Mouse (Mus musculus): ENCODE results near the gene Slc33a1. TPM values are rescaled to one million over a fixed set of nuclear protein-coding genes. Genes with fewer than 3 reads are reported as not detected.

Gene Slc33a1
- polyA plus RNA-seq, 1 experiment from 2014 or later, result 25.4 TPM

DNA sequence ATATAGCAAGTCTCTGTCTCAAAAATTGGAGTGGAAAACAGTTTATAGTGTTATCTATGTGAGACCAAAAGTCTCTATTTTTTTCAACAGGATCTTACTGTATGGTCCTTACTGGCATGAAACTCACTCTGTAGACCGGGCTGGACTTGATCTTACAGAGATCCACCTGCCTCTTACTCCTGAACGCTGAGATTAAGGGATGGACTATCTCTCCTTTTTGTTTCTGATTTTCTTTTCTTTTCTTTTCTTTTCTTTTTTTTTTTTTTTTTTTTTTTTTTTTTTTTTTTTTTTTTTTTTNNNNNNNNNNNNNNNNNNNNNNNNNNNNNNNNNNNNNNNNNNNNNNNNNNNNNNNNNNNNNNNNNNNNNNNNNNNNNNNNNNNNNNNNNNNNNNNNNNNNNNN is 1.4 kb upstream of the Slc33a1 start:
- H3K4me3 ChIP-seq (ENCODE audit: low read depth, low read length), result no peak overlapping the region
- H3K36me3 ChIP-seq (ENCODE audit: control insufficient read depth, insufficient read depth, low read length), result no peaks in the 10 kb centered on the region
- ATAC-seq (ENCODE audit: low FRiP score, low TSS enrichment) (no peak), DNase-seq (ENCODE audit: low spot score) (no peak)
- H3K9me3 ChIP-seq (ENCODE audit: control insufficient read depth, low read length), result no peaks in the 10 kb centered on the region
- no peak overlapping the region for H3K27ac ChIP-seq (replicated peaks)
- no peak overlapping the region for H3K4me2 ChIP-seq (replicated peaks; ENCODE audit: low read depth)
- H3K4me1 ChIP-seq (replicated peaks; ENCODE audit: control insufficient read depth, insufficient read depth), result no peaks in the 10 kb centered on the region
- H3K9ac ChIP-seq (ENCODE audit: low read length), result no peak overlapping the region
- WGBS, result 66% methylated on average over 2 of the region's 2 CpGs
- no peaks in the 10 kb centered on the region for H3K27me3 ChIP-seq (ENCODE audit: control insufficient read depth, insufficient read depth, low read length)
- no peak for TF ChIP-seq EP300 (optimal IDR thresholded peaks at IDR 0.05)

DNA sequence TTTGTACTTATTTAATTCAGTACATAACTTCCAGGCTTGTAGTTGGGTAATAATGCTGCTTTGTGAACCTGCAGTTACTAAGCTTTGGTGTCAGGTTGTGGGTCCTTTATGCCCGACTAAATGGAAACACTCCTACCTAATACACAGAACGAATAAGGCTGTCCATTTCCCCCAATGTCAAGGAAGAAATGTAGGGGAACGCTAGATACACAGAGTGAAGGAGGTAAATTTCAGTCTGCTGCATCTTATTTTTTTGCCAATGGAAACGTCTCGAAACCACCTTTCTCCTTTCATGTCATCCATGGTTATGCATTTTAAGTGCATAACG is 318 bp upstream of the Slc33a1 start:
- Histone ChIP-seq H3K27ac (replicated peaks) (peak overlapping the region; percentile 20; the same call in 1 of the 2 replicates), H3K27me3 (ENCODE audit: control insufficient read depth, insufficient read depth, low read length) (no peaks in the 10 kb centered on the region), H3K4me3 (ENCODE audit: low read depth, low read length) (0 out of 2 replicates have a peak overlapping the region, but pooled peaks have one; percentile 86), H3K9ac (ENCODE audit: low read length) (no peak overlapping the region), H3K4me2 (replicated peaks; ENCODE audit: low read depth) (peak overlapping the region; percentile 24), H3K36me3 (ENCODE audit: control insufficient read depth, insufficient read depth, low read length) (no peaks in the 10 kb centered on the region), H3K4me1 (replicated peaks; ENCODE audit: control insufficient read depth, insufficient read depth) (no peaks in the 10 kb centered on the region), H3K9me3 (ENCODE audit: control insufficient read depth, low read length) (no peaks in the 10 kb centered on the region)
- DNase-seq (ENCODE audit: low spot score), result no peak
- WGBS, result 77% methylated on average over 6 of the region's 6 CpGs
- no peak for ATAC-seq (ENCODE audit: low FRiP score, low TSS enrichment)
- TF ChIP-seq EP300 (optimal IDR thresholded peaks at IDR 0.05), result no peak
- no peak for TF ChIP-seq CTCF (IDR thresholded peaks at IDR 0.05; ENCODE audit: low read depth)

DNA sequence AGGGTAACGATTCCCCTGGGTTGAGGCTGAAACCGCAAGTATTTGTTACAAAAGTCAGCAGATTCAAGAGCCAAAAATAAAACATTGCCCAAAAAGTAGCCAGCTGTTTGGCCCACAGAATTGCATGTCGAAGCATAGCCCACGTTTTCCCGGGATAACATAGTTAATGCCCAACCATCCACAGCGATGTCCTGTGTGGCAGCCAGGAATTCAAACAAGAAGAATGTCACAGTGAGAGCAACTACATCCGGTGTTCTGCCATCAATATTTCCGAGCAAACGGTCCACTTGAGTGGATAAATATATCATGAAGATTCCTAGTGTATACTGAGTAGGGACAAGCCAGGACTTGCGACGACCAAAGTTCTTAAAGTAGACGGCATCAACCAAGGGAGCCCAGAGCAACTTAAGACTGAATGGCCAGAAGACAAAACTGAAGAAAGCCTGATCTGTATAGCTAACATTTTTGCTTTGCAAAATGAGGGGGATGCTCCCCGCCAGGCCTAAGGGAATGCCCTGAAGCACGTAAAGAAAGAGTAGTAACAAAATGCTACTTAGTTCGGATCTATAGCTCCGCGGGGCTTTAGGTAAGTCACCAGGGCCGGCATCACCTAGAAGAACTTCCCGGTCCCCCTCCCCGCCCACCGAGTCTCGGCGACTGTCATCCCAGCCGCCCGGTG is 1.0 kb downstream of the Slc33a1 start:
- no peaks in the 10 kb centered on the region for H3K9me3 ChIP-seq (ENCODE audit: control insufficient read depth, low read length)
- no peak for ATAC-seq (ENCODE audit: low FRiP score, low TSS enrichment)
- WGBS, result 2% methylated on average over 25 of the region's 25 CpGs

DNA sequence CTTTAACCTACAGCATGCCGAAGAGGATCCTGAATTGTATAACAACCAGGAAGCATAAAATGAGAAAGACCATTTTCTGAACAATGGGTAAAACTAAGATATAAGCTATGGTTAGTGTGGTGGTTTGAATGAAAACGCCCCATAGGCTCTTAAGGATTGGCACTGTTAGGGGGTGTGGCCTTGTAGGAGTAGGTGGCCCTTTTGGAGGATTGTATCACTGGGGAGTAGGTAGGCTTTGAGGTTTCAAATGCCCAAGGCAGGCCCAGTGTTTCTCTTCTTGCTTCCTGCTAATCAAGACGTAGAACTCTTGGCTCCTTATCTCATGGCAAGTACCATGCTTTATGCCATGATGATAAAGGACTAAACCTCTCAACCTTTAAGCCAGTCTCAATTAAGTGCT is 14.7 kb downstream of the Slc33a1 start:
- H3K9ac ChIP-seq (ENCODE audit: low read length), result no peak overlapping the region
- H3K4me1 ChIP-seq (replicated peaks; ENCODE audit: control insufficient read depth, insufficient read depth), result no peaks in the 10 kb centered on the region
- no peaks in the 10 kb centered on the region for H3K9me3 ChIP-seq (ENCODE audit: control insufficient read depth, low read length)
- DNase-seq (ENCODE audit: low spot score) (no peak), ATAC-seq (ENCODE audit: low FRiP score, low TSS enrichment) (no peak)
- TF ChIP-seq EP300 (optimal IDR thresholded peaks at IDR 0.05) (no peak), CTCF (IDR thresholded peaks at IDR 0.05; ENCODE audit: low read depth) (no peak)
- 0 out of 2 replicates have a peak, but pooled peaks cover 2% of the 10 kb centered on the region for H3K36me3 ChIP-seq (ENCODE audit: control insufficient read depth, insufficient read depth, low read length)
- H3K27me3 ChIP-seq (ENCODE audit: control insufficient read depth, insufficient read depth, low read length), result no peaks in the 10 kb centered on the region
- H3K4me2 ChIP-seq (replicated peaks; ENCODE audit: low read depth), result no peak overlapping the region
- H3K4me3 ChIP-seq (ENCODE audit: low read depth, low read length), result no peak overlapping the region
- H3K27ac ChIP-seq (replicated peaks), result no peak overlapping the region
- 68% methylated on average over 3 of the region's 3 CpGs for WGBS

More for the DNA sequence above, 1.0 kb downstream of the Slc33a1 start:
- no peaks in the 10 kb centered on the region for H3K36me3 ChIP-seq (ENCODE audit: control insufficient read depth, insufficient read depth, low read length)
- no peak for DNase-seq (ENCODE audit: low spot score)
- H3K27me3 ChIP-seq (ENCODE audit: control insufficient read depth, insufficient read depth, low read length), result no peaks in the 10 kb centered on the region
- TF ChIP-seq EP300 (optimal IDR thresholded peaks at IDR 0.05) (no peak), CTCF (IDR thresholded peaks at IDR 0.05; ENCODE audit: low read depth) (no peak)
- peak overlapping the region; percentile 95 for H3K27ac ChIP-seq (replicated peaks)
- H3K4me1 ChIP-seq (replicated peaks; ENCODE audit: control insufficient read depth, insufficient read depth), result no peaks in the 10 kb centered on the region
- peak overlapping the region; percentile 86 for H3K4me3 ChIP-seq (ENCODE audit: low read depth, low read length)
- H3K9ac ChIP-seq (ENCODE audit: low read length), result peak overlapping the region; percentile 91
- H3K4me2 ChIP-seq (replicated peaks; ENCODE audit: low read depth), result peak overlapping the region; percentile 85

DNA sequence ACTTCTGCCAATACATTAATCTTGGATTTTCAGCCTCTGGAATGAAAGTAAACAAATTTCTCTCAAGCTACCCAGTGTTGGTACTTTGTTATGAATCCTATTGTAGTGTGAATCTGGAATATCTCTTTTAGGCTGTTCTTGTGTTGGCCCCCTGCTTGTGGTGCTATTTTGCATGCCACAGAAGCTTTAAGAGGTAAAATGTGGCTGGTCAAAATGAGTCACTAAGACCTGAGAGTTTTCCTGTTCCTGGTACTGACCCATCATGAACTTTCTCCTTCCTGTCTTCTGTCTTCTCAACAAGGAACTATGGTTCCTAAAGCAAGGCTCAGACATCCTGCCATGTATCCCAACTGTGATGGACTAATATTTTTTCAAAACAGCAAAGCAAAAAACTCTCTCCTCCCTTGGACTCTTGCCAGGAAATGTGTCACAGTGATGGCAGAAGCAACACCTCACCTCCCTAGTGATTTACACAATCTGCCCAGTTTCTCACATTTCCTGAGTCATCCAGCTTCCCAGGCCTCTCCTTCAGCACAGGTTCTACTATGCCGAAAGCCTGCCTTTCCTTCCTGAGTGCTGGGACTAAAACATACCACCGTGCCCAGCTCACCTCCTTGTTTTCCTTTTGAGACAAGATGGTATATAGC is 23.2 kb downstream of the Slc33a1 start:
- no peak overlapping the region for H3K4me3 ChIP-seq (ENCODE audit: low read depth, low read length)
- DNase-seq (ENCODE audit: low spot score), result peak; percentile 23
- 0 out of 2 replicates have a peak overlapping the region, but pooled peaks have one; percentile 18 for H3K27ac ChIP-seq (replicated peaks)
- no peak overlapping the region for H3K9ac ChIP-seq (ENCODE audit: low read length)
- no peaks in the 10 kb centered on the region for H3K27me3 ChIP-seq (ENCODE audit: control insufficient read depth, insufficient read depth, low read length)
- WGBS, result 73% methylated on average over 2 of the region's 2 CpGs
- no peak for TF ChIP-seq CTCF (IDR thresholded peaks at IDR 0.05; ENCODE audit: low read depth)
- TF ChIP-seq EP300 (optimal IDR thresholded peaks at IDR 0.05), result no peak
- H3K4me2 ChIP-seq (replicated peaks; ENCODE audit: low read depth), result no peak overlapping the region
- no peaks in the 10 kb centered on the region for H3K9me3 ChIP-seq (ENCODE audit: control insufficient read depth, low read length)
- no peaks in the 10 kb centered on the region for H3K4me1 ChIP-seq (replicated peaks; ENCODE audit: control insufficient read depth, insufficient read depth)
- peak; percentile 87 for ATAC-seq (ENCODE audit: low FRiP score, low TSS enrichment)
- peaks cover 4% of the 10 kb centered on the region; the same call in 1 of the 2 replicates for H3K36me3 ChIP-seq (ENCODE audit: control insufficient read depth, insufficient read depth, low read length)

DNA sequence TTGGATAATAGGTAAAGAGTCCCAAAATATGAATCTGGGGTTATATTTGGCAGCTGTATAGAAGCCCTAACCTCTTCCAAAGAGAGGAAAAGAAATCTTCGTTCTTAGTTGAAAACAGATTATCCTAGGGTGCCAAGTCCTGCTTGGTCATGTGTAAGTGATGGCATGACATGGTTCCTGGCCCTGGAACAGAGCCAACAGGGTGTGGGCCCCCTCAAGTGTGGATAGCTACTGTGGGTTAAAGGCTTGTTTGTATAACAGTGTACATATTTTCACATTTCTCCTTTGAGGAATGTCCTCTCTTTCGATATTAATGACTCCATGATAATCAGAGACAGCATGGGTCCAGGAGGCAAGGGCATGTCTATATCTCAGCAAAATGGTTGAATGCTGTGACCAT is 25.6 kb downstream of the Slc33a1 start:
- Histone ChIP-seq H3K27me3 (ENCODE audit: control insufficient read depth, insufficient read depth, low read length) (no peaks in the 10 kb centered on the region), H3K27ac (replicated peaks) (no peak overlapping the region), H3K9ac (ENCODE audit: low read length) (no peak overlapping the region), H3K4me2 (replicated peaks; ENCODE audit: low read depth) (no peak overlapping the region), H3K36me3 (ENCODE audit: control insufficient read depth, insufficient read depth, low read length) (peaks cover 2% of the 10 kb centered on the region; the same call in 1 of the 2 replicates), H3K9me3 (ENCODE audit: control insufficient read depth, low read length) (no peaks in the 10 kb centered on the region), H3K4me3 (ENCODE audit: low read depth, low read length) (no peak overlapping the region), H3K4me1 (replicated peaks; ENCODE audit: control insufficient read depth, insufficient read depth) (no peaks in the 10 kb centered on the region)
- no peak for TF ChIP-seq CTCF (IDR thresholded peaks at IDR 0.05; ENCODE audit: low read depth)
- TF ChIP-seq EP300 (optimal IDR thresholded peaks at IDR 0.05), result no peak
- WGBS, result 70% methylated on average over 2 of the region's 2 CpGs
- peak; percentile 62 for DNase-seq (ENCODE audit: low spot score)
- peak; percentile 75 for ATAC-seq (ENCODE audit: low FRiP score, low TSS enrichment)
